Mouse (Mus musculus) kidney, adult 2 months (tissue): ENCODE results near the gene Hc.

Experiments
- CTCF ChIP-seq: fragments of 200-500 bp; conservative IDR thresholded peaks from 2 replicates; pipeline ENCODE4 v1.5.1; 2011; ENCODE audit warnings: low read depth, mild to moderate bottlenecking, control low read depth, low read length, moderate library complexity, mixed read lengths; ENCODE audit not compliant: insufficient read depth, insufficient read length
- POLR2A ChIP-seq: fragments of 200-500 bp; IDR thresholded peaks from one replicate; pipeline ENCODE4 v1.6.1; 2011; ENCODE audit warnings: low read depth, low read length, control low read depth

DNA sequence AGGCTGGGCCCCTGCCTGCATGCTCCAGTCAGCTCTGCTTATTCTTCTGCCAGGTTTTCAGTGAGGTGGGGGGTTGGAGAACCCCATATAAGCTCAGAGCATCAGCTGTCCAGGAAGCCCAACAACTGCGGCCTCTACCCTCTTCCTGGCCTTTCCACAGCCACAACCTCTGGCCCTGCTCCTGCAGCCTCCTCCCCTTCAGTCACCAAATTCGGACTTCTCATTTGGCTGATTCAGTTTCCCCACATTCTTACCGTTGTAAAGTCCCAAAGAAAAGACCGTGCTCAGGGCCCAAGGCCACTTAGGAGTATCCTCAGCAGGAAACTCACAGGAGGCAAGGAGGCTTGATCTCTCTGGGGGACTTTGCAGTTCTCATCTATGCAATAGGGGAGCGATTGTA is 104.3 kb downstream of the Hc start:
- TF ChIP-seq POLR2A (no peak), CTCF (no peak)
